Mouse (Mus musculus) Muller cell, postnatal 12 days (primary cell): ENCODE measurements at regions not wholly inside any gene's neighbourhood (a gene's known extent, or its start where the extent isn't known, plus 50 kb on each side); places are given as distances from the start of the nearest gene placed in this dataset.
"Not testable (repeated sequence)": the region's sequence is repeated elsewhere in the genome, so short reads cannot be mapped to it uniquely, and the experiment has no call there.

Experiments used
- DNase-seq: peaks from one replicate; pipeline ENCODE4 v3.0.0-alpha.2; 2015; ENCODE audit errors: inconsistent ontology term

- no peak for DNase-seq
These were observed 745.1 kb upstream of the Gm19410 start for GRCm38 (mm10) chr8:35020480-35020879.

DNA sequence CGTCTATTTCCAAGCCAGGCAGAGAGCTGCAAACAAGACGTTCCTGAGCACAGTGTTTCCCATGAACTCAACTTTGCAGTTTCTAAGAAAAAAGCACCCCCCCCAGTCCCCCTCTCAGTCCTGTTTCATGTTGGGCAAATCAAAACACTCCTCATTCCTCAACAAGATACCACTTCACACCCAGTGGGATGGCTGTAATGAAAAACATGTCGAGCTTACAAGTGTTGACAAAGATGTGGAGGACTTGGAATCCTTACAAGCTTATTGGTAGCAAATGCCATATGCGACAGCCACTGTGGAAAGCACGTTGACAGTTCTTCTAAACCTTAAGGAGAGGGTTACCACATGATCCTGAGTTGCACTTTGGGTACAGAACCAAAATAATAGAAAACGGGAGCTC lies 742.9 kb upstream of the Gm19410 start:
- DNase-seq = no peak

DNA sequence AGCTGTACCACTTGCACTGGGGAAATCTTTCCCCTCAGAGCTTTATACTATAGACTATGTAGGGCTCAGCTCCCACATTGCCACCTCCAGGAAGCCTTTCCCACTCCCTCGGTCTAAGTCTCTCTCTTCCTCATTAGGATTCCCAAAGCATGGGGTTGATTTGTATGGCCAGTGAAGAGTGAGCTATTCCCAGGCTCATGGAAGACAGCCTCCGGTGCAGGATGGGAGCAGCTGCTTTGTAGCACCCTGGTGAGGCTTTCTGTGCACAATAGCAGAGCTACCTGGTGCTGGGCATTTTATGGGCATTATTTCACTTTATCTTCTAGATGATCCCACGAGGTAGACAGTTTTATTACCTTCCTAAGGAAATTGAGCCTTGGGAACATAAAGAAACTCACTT lies 717.8 kb upstream of the Gm19410 start:
- DNase-seq = no peak

DNA sequence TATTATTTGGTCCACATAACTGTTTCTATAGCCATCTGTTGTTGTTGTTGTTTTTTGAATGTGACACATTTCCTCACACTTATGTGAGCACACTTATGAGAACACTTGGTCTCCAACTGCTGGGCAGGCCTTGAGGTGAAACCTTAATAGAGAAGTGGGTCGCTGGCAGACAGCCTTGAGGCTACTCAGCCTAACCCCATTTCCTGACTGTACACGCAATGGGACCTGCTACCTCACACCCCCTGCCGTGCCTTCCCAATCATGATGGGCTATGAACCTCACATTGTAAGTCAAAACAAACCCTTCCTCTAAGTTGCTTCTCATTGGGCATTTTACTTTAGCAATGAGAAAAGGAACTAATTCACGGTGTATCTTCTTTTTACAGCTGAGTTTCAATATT lies 712.1 kb upstream of the Gm19410 start:
- DNase-seq = no peak

DNA sequence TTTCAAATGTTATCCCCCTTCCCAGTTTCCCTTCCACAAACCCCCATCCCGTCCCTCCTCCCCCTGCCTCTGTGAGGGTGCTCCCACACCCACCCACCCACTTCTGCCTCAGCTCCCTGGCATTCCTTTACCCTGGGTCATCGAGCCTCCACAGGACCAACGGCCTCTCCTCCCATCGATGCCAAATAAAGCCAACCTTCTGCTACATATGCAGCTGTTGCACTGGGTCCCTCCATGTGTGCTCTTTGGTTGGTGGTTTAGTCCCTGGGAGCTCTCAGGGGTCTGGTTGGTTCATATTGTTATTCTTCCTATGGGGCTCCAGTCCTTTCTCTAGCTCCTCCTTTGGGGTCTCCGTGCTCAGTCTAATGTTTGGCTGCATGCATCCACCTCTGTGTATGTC lies 704.5 kb upstream of the Gm19410 start:
- DNase-seq = no peak

DNA sequence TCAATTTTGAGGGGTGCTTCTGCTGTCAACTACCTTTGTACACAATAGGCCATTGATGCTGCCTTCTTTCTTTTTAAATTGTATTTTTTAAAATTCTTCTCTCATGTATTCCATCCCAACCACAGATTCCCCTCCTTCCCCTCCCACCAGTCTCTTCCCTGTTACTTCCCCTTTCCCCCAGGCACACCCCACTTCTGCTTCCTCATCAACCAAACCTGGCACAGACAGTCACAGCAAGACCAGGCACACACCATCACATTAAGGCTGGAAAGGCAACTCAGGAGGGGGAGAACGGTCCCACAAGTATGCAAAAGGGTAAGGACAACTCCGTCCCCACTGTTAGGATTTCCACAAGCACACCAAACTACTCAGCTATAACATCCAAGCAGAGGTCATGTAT lies 697.4 kb upstream of the Gm19410 start:
- no peak for DNase-seq

DNA sequence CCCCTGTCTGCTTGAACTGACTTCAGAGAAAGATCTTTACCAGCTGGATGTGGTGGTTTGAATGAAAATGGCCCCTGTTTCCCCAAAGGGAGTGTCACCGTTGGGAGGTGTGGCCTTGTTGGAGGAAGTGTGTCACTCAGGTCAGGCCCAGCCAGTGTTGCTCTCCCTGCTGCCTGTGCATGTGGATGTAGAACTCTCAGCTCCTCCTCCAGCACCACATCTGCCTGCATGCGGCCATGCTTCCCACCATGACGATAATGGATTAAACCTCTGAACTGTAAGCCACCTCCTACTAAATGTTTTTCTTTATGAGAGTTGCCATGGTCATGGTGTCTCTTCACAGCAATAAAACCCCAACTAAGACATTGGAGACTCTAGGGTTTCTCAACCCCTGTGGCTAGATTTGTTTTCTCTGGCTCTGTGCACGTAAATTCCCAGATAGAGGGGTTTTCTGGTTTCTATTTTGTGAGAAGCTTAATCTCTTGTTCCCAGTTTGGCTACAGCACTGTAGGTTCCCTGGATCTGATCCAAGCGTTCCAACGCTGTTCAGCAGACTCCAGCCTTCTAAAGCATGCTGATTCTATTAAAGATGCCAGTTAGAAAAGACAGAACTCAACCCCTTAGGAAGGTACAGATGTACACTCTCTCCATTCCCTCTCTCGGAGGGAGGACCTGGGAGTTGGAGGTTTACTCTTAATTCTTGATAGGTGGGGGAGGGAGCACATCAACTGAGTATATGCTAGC lies 695.2 kb upstream of the Gm19410 start:
- no peak for DNase-seq

DNA sequence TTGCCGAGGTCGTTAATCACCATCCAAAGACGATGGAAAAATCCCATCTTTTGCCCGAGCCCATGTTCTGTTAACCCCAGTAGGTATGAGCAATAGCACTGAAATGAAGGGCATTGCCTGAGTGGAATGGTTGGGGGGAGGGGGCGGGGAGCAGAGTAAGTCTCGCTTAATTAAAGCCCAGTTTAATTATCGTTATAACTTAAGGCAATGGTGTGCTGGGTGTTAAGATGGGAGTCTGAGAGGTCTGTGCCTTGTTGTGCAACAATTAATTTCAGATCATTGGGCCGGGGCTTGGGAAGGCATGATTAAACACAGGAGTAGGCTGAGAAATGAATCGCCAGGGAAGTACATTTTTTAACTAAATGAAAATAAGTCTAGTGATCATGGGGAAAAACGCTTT lies 689.6 kb upstream of the Gm19410 start:
- no peak for DNase-seq

- no peak for DNase-seq
These were observed 682.4 kb upstream of the Gm19410 start for GRCm38 (mm10) chr8:35083161-35083560.

DNA sequence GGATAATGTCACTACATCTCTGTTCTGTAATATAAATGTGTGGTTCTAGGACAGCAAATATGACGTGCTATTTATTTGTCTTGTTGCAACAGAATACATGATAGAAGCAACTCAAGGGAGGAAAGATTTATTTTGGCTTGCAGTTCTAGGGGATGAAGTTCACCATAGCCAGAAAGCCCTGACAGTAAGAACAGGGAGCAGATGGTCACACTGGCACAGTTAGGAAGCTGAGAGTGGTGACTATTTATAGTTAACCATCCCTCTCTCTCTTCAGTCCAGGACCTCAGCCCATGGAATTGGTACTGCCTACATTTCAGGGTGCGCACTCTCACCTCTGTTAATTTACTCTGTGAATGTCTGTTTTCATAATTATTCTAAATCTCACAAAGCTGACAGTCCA lies 678.5 kb upstream of the Gm19410 start:
- no peak for DNase-seq

GRCm38 (mm10) chr8:35088380-35089244 lies 677.0 kb upstream of the Gm19410 start:
- no peak for DNase-seq

DNA sequence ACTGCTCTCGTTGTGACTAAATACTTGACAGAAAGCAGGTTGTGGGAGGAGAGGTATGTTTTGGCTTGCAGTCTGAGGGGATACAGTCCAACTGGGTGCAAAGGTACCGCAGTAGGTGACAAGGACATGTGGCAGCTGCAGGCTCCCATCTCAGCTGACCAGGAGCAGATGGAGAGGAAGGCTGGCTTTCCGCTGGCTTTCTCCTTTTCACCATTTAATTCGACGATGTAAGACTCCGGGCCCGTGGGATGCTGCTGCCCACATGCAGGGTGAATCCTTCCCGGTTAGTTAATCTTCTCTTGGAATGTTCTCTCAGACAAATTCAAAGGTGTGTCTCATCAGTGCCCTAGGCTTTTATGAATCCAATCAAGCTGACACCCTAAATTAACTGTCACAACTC lies 676.1 kb upstream of the Gm19410 start:
- no peak for DNase-seq

DNA sequence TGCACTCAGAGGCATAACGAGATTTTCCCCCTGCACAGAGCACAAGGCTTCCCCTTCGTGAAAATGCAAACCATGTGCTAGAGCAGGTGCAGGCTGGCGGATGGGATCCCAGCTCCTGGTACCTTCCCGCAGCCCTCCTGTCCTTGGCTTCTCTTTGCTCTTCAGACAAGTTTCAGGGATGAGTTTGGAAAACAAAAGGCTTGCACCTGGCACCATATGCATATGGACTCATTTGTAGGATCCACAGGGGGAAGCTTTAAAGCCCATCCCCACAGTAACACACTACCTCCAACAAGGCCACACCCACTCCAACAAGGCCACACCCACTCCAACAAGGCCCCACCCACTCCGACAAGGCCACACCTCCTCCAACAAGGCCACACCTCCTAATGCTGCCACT lies 663.9 kb upstream of the Gm19410 start:
- DNase-seq = no peak

- not testable (repeated sequence) for DNase-seq
These were observed 663.5 kb upstream of the Gm19410 start for GRCm38 (mm10) chr8:35102102-35102501.

DNA sequence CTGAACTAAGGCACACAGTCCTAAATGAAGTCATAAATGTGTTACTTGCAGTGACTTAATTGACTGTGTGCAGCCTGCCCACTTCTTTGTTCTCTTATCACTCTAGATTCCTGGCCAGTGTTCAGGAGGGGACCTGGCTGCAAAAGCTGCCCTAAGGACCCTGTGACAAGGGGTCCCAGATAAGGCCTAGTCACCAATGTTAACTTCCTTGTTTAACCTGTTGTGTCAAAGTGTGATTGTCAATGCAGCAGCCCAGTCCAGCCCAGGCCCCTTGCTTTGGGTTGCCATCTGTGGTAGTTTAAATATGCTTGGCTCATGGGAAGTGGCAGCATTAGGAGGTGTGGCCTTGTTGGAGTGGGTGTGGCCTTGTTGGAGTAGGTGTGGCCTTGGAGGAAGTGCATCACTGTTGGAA lies 661.1 kb upstream of the Gm19410 start:
- not testable (repeated sequence) for DNase-seq

DNA sequence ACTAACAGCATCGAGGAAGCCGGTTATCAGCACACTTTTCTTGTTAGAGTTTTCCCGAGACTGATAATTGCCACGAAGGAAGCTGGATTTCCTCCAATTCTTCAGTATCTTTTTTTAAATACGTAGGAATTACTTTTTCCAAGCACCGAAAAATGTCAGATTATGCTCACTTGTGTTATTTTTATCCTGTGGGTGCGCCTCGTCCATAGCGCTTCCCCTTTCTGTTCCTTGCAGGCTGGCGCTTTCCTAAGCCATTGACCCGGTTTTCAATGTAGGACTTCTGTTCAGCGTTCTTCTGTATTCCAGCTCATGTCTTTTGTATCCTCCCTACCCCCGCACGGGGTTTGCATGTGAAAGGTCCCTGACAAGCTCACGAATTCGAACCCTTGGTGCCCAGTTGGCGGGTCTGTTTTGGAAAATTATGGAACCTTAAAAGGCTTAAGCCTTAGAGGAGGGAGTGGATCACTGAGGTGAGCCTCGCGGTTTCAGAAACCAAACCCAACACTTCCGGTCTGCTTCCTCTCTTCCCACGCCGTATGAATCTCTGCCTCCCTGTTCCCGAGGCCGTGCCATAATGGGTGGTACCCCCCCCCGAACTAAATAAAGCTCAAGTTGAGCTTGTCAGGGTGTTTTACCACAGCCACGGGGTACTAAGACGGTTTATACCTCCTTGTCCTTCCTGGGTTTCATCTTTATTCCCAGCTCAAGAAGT lies 655.9 kb upstream of the Gm19410 start:
- DNase-seq = no peak

DNA sequence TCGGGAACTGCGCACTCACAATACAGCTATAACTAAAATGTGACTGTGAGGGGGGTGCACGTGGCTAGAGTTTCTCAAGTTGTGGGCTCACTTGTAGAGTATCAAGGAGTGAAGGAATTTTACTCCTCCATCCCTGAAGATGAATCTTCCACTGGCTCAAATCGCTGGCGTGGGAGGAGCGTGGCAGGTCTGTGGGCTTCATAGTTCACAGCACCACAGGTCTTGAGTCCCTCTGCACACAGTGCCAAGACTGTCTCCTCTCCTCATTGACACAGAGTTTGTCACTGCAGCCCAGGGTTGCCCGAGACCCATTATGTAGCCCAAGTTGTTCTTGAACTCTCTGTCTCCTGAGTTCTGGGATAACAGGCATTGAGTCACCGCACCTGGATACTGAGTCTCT lies 655.3 kb upstream of the Gm19410 start:
- DNase-seq = no peak

- DNase-seq = no peak
These were observed 654.5 kb upstream of the Gm19410 start for GRCm38 (mm10) chr8:35111130-35111529.

DNA sequence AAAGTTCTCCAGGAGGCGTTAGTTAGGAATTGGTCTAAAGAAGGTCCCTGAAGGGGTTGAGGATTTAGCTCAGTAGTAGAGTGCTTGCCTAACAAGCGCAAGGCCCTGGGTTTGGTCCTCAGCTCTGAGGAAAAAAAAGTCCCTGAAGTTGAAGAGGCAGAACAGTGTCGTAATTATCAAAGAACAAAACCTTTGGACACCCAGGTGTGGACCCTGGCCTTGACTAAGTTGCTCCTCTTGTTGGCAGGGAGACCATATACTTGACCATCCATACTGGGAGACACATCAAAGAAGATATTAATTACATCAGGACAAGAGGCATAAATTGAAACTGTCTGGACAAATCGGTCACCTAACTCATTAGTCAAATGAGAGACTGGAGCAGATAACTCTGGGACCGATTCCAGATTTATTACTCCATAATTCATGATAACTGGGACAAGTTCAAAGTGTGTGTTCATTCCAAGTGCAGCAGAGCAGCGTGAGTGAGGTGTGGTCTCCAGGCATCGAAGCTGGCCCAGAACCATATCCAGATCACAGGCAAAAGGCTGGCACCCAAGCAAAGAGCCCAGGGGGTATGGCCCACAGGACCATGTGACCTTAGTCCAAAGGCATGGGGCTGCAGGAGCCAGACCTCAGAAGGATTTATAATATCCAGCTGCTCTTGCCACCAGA lies 652.9 kb upstream of the Gm19410 start:
- peak; percentile 74 for DNase-seq

GRCm38 (mm10) chr8:35114031-35114430 lies 651.6 kb upstream of the Gm19410 start:
- peak; percentile 22 for DNase-seq

DNA sequence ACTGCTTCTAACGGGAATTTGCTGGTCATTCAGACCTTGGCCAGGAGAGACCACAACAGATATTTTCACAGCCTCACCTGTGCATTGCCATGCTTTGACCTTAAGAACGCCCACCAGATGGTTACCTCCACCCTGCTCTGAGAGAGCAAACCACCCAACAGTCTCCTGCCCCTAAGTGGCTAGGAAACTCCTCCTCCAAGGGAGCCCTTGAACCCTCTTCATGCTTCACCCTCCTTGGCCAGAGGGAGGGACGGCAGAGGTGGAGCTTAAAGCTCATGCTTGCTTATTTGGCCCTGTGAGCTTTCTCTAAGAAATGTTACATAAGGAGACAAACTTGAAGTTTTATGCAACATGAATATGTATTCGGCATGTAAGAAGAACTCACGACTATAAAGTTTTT lies 645.0 kb upstream of the Gm19410 start:
- DNase-seq = no peak

- no peak for DNase-seq
These were observed 644.5 kb upstream of the Gm19410 start for GRCm38 (mm10) chr8:35121084-35121483.
